Mouse (Mus musculus) MEL (cell line): ENCODE data around the gene Dazl. TPM values are rescaled to one million over a fixed set of nuclear protein-coding genes. Genes with fewer than 3 reads are reported as not detected.
A peak's percentile ranks its signal among the peaks of the same experiment; 100 is the strongest.

Experiments
- DNase-seq: peaks from one replicate; pipeline ENCODE4 v3.0.0; 2011; ENCODE audit warnings: low read depth, low spot score
- H3K27ac ChIP-seq: 2 replicates; pipeline ENCODE4 v1.5.1; 2012; ENCODE audit warnings: low read depth, mild to moderate bottlenecking, control low read depth, low read length, moderate library complexity; ENCODE audit not compliant: control insufficient read depth
- H3K27me3 ChIP-seq, 2 experiments: fragments of 150-350 bp in 1 of 2; sonication (generic) in 1 of 2; 2 replicates each; pipeline ENCODE4 v1.6.1; 2012; ENCODE audit warnings: low read length in 2 of 2, mild to moderate bottlenecking in 2 of 2, improper control_type of control experiment in 1 of 2, moderate library complexity in 1 of 2; ENCODE audit not compliant: insufficient read depth in 2 of 2, control insufficient read depth in 1 of 2
- H3K36me3 ChIP-seq, 2 experiments: 2 replicates each; pipeline ENCODE4 v1.6.1; 2012 to 2014; ENCODE audit warnings: low read length in 2 of 2, improper control_type of control experiment in 1 of 2, inconsistent platforms in 1 of 2, mild to moderate bottlenecking in 1 of 2; ENCODE audit not compliant: insufficient read depth in 2 of 2, control insufficient read depth in 1 of 2
- H3K4me1 ChIP-seq, 2 experiments: fragments of 150-350 bp in 1 of 2; sonication (generic) in 1 of 2; 2 replicates each; pipeline ENCODE4 v1.6.1; 2012; ENCODE audit warnings: low read length in 2 of 2, improper control_type of control experiment in 1 of 2, mild to moderate bottlenecking in 1 of 2; ENCODE audit not compliant: insufficient read depth in 2 of 2, control insufficient read depth in 1 of 2
- H3K4me3 ChIP-seq, 2 experiments: fragments of 150-350 bp in 1 of 2; sonication (generic) in 1 of 2; 2 replicates each; pipeline ENCODE4 v1.5.1; 2012; ENCODE audit warnings: low read depth in 2 of 2, low read length in 2 of 2, mild to moderate bottlenecking in 2 of 2, moderate library complexity in 2 of 2, control low read depth in 1 of 2, improper control_type of control experiment in 1 of 2; ENCODE audit not compliant: control insufficient read depth in 1 of 2, insufficient read depth in 1 of 2
- H3K79me2 ChIP-seq: 2 replicates; pipeline ENCODE4 v1.6.1; 2012; ENCODE audit warnings: mild to moderate bottlenecking, low read length, moderate library complexity; ENCODE audit not compliant: control insufficient read depth, poor library complexity, insufficient read depth
- H3K9ac ChIP-seq: 2 replicates; pipeline ENCODE4 v1.6.1; 2012; ENCODE audit warnings: low read depth, mild to moderate bottlenecking, control low read depth, low read length, moderate library complexity; ENCODE audit not compliant: control insufficient read depth, poor library complexity, severe bottlenecking
- H3K9me3 ChIP-seq: fragments of 150-350 bp; sonication (generic); replicated peaks from 2 replicates; pipeline ENCODE4 v1.6.1; 2012; ENCODE audit warnings: mild to moderate bottlenecking, low read length, improper control_type of control experiment, moderate library complexity; ENCODE audit not compliant: insufficient read depth
- BHLHE40 ChIP-seq: IDR thresholded peaks from 2 replicates; pipeline ENCODE4 v1.6.1; 2012; ENCODE audit warnings: low read depth, mild to moderate bottlenecking, inconsistent platforms, low read length, improper control_type of control experiment, borderline replicate concordance
- CHD2 ChIP-seq: IDR thresholded peaks from 2 replicates; pipeline ENCODE4 v1.6.1; 2011; ENCODE audit warnings: low read length, improper control_type of control experiment
- EP300 ChIP-seq, 2 experiments: IDR thresholded peaks; 2 replicates each; pipeline ENCODE4 v1.6.1; 2011; ENCODE audit warnings: improper control_type of control experiment in 2 of 2, low read length in 2 of 2, low read depth in 1 of 2, mild to moderate bottlenecking in 1 of 2
- ETS1 ChIP-seq: IDR thresholded peaks from 2 replicates; pipeline ENCODE4 v1.6.1; 2012; ENCODE audit warnings: low read depth, mild to moderate bottlenecking, inconsistent platforms, low read length, improper control_type of control experiment, moderate library complexity
- GABPA ChIP-seq: IDR thresholded peaks from 2 replicates; pipeline ENCODE4 v1.6.1; 2012; ENCODE audit warnings: low read depth, mild to moderate bottlenecking, inconsistent platforms, low read length, improper control_type of control experiment, moderate library complexity
- GATA1 ChIP-seq: IDR thresholded peaks from 2 replicates; pipeline ENCODE4 v1.6.1; 2011; ENCODE audit warnings: low read depth, low read length, improper control_type of control experiment
- JUND ChIP-seq: IDR thresholded peaks from 2 replicates; pipeline ENCODE4 v1.6.1; 2011; ENCODE audit warnings: low read depth, mild to moderate bottlenecking, improper control_type of control experiment, low read length
- KAT2A ChIP-seq: conservative IDR thresholded peaks from 2 replicates; pipeline ENCODE4 v1.6.1; 2012; ENCODE audit warnings: low read depth, low read length, improper control_type of control experiment, inconsistent platforms
- MAFK ChIP-seq: IDR thresholded peaks from 2 replicates; pipeline ENCODE4 v1.6.1; 2011; ENCODE audit warnings: low read depth, mild to moderate bottlenecking, low read length, improper control_type of control experiment, borderline replicate concordance
- MAZ ChIP-seq: IDR thresholded peaks from 2 replicates; pipeline ENCODE4 v1.6.1; 2012; ENCODE audit warnings: low read depth, mild to moderate bottlenecking, inconsistent platforms, low read length, improper control_type of control experiment
- MEF2A ChIP-seq: IDR thresholded peaks from 2 replicates; pipeline ENCODE4 v1.6.1; 2014; ENCODE audit warnings: low read depth, mild to moderate bottlenecking, inconsistent platforms, low read length, improper control_type of control experiment; ENCODE audit not compliant: poor library complexity, insufficient replicate concordance, severe bottlenecking; ENCODE audit errors: extremely low read depth
- MXI1 ChIP-seq: IDR thresholded peaks from 2 replicates; pipeline ENCODE4 v1.6.1; 2011; ENCODE audit warnings: mild to moderate bottlenecking, low read depth, low read length, improper control_type of control experiment
- MYC ChIP-seq: IDR thresholded peaks from 2 replicates; pipeline ENCODE4 v1.6.1; 2011; ENCODE audit warnings: low read depth, mild to moderate bottlenecking, low read length, improper control_type of control experiment, moderate library complexity
- NELFE ChIP-seq: IDR thresholded peaks from 2 replicates; pipeline ENCODE4 v1.6.1; 2011; ENCODE audit warnings: low read depth, low read length, improper control_type of control experiment
- RAD21 ChIP-seq: IDR thresholded peaks from 2 replicates; pipeline ENCODE4 v1.6.1; 2011; ENCODE audit warnings: mild to moderate bottlenecking, low read depth, low read length, improper control_type of control experiment
- RCOR1 ChIP-seq: IDR thresholded peaks from 2 replicates; pipeline ENCODE4 v1.6.1; 2012; ENCODE audit warnings: low read depth, mild to moderate bottlenecking, inconsistent platforms, low read length, improper control_type of control experiment
- TAL1 ChIP-seq: IDR thresholded peaks from 2 replicates; pipeline ENCODE4 v1.6.1; 2012; ENCODE audit warnings: mild to moderate bottlenecking, inconsistent platforms, low read length, moderate library complexity, mixed read lengths
- TBP ChIP-seq: IDR thresholded peaks from 2 replicates; pipeline ENCODE4 v1.8.0; 2011; ENCODE audit warnings: low read depth, low read length, improper control_type of control experiment
- TCF12 ChIP-seq: IDR thresholded peaks from 2 replicates; pipeline ENCODE4 v1.6.1; 2014; ENCODE audit warnings: low read depth, mild to moderate bottlenecking, inconsistent platforms, low read length, improper control_type of control experiment, moderate library complexity
- UBTF ChIP-seq: IDR thresholded peaks from 2 replicates; pipeline ENCODE4 v1.6.1; 2012; ENCODE audit warnings: low read depth, mild to moderate bottlenecking, inconsistent platforms, low read length, improper control_type of control experiment, moderate library complexity, borderline replicate concordance; ENCODE audit not compliant: insufficient read depth
- USF1 ChIP-seq: IDR thresholded peaks from 2 replicates; pipeline ENCODE4 v1.6.1; 2014; ENCODE audit warnings: low read depth, mild to moderate bottlenecking, inconsistent platforms, low read length, improper control_type of control experiment, moderate library complexity
- USF2 ChIP-seq, 2 experiments: IDR thresholded peaks; 2 replicates each; pipeline ENCODE4 v1.6.1; 2011 to 2012; ENCODE audit warnings: improper control_type of control experiment in 2 of 2, low read length in 2 of 2, borderline replicate concordance in 1 of 2, inconsistent platforms in 1 of 2, low read depth in 1 of 2, mild to moderate bottlenecking in 1 of 2; ENCODE audit not compliant: insufficient read depth in 1 of 2
- ZNF384 ChIP-seq: IDR thresholded peaks from 2 replicates; pipeline ENCODE4 v1.6.1; 2012; ENCODE audit warnings: low read depth, mild to moderate bottlenecking, inconsistent platforms, low read length, improper control_type of control experiment
- polyA plus RNA-seq, 2 experiments: library from polyadenylated mRNA; stranded (reverse) in 1 of 2; unstranded in 1 of 2; fragments of >175 nt in 1 of 2; fragments of >200 nt in 1 of 2; gene quantifications; 2 replicates each; pipeline versions ENCODE4 v1.2.1 to v1.2.4; 2012; ENCODE audit warnings: low replicate concordance in 2 of 2, low read depth in 1 of 2; ENCODE audit not compliant: insufficient read length in 2 of 2, insufficient read depth in 1 of 2, missing spikeins in 1 of 2
- total RNA-seq: library from RNA; depleted of rRNA; stranded (reverse); fragments of 300-350 nt; gene quantifications from 2 replicates; pipeline ENCODE4 v1.2.3, GENCODE M21; 2012

Gene Dazl
- total and polyA plus RNA-seq, 3 experiments = 0.10 to 1.4 TPM; not detected in 1

DNA sequence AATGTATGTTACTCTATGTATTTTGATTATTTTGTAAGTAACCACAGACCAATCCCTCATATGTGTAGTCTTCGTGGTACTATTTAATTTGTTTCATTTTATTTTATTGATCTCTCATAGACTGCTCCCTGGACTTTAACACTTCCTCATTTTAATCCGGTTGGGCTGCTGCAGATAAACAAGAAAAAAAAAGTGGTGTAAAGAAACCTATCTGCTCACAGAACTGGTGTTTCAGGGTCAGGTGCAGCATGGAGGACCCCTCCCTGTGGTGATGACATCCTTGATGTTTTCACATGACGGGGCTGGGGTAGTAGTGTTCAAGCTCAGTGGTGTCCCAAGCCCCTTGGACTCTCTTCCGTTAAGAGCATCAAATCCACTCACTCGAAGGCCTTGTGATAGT is 41.3 kb upstream of the Dazl start:
- Histone ChIP-seq H3K9me3 (no peaks in the 10 kb centered on the region), H3K27ac (peak overlapping the region; percentile 51), H3K36me3 (peaks cover 0 to 26% of the 10 kb centered on the region in 2 experiments; a peak in 2 of 4 replicates), H3K27me3 (no peaks in the 10 kb centered on the region), H3K9ac (peak overlapping the region; percentile 27; the same call in 1 of the 2 replicates), H3K4me1 (peaks cover 10 to 28% of the 10 kb centered on the region in 2 experiments), H3K79me2 (no peaks in the 10 kb centered on the region), H3K4me3 (no peak overlapping the region)
- DNase-seq = peak; percentile 60
- TF ChIP-seq USF2 (IDR thresholded peaks at IDR 0.05; ENCODE audit: borderline replicate concordance in 1 of 2, insufficient read depth in 1 of 2, low read depth in 1 of 2, low read length in 2 of 2) = no peak
- no peak for TF ChIP-seq MXI1
- TF ChIP-seq KAT2A = no peak
- TF ChIP-seq MYC = no peak
- TF ChIP-seq ZNF384 = peak; percentile 98
- peak; percentile 72 for TF ChIP-seq TCF12
- no peak; the same call in 1 of the 2 replicates for TF ChIP-seq USF1
- 0 out of 2 replicates have a peak, but pooled peaks have one; percentile 27 for TF ChIP-seq MAZ
- TF ChIP-seq NELFE = no peak
- TF ChIP-seq ETS1 = peak; percentile 61; the same call in 1 of the 2 replicates
- no peak for TF ChIP-seq CHD2
- TF ChIP-seq RCOR1 = no peak; the same call in 1 of the 2 replicates
- peak; percentile 44; the same call in 1 of the 2 replicates for TF ChIP-seq BHLHE40
- TF ChIP-seq MEF2A = no peak
- TF ChIP-seq GATA1 = peak; percentile 70
- no peak for TF ChIP-seq TAL1
- no peak for TF ChIP-seq TBP
- TF ChIP-seq MAFK = no peak
- TF ChIP-seq GABPA = no peak
- TF ChIP-seq EP300 (IDR thresholded peaks at IDR 0.05; ENCODE audit: low read depth in 1 of 2, low read length in 2 of 2) = peak; percentile 75 to 87
- no peak for TF ChIP-seq RAD21
- no peak for TF ChIP-seq JUND
- TF ChIP-seq UBTF = no peak
